Mouse (Mus musculus) right cerebral cortex, postnatal 25 days (tissue): ENCODE data around the gene Aspa.
A peak's percentile ranks its signal among the peaks of the same experiment; 100 is the strongest.
"Not testable (repeated sequence)": the region's sequence is repeated elsewhere in the genome, so short reads cannot be mapped to it uniquely, and the experiment has no call there.

Source experiments
- DNase-seq: peaks from one replicate; pipeline ENCODE4 v3.0.0; 2022

Gene Aspa

GRCm38 (mm10) chr11:73329442-73329841, at the start of gene Aspa, which contains the start of the genes Gm49340 and Spata22:
Gene Aspa (minus strand): TSS chr11:73329596.
Gene Gm49340 (plus strand): TSS chr11:73329741.
Gene Spata22 (plus strand): TSS chr11:73329741.
- DNase-seq: no peak

- no peak for DNase-seq
Observed at GRCm38 (mm10) chr11:73370946-73371345, 41.5 kb upstream of the Aspa start, which contains the start of gene Olfr376. Gene Olfr376 (plus strand): TSS chr11:73371246.

- no peak for DNase-seq
Observed at GRCm38 (mm10) chr11:73350483-73350882, 21.1 kb upstream of the Aspa start, which contains the start of gene Olfr20. Gene Olfr20 (plus strand): TSS chr11:73350783.

- no peak for DNase-seq
Observed at GRCm38 (mm10) chr11:73336919-73337318, 7.5 kb upstream of the Aspa start.

- DNase-seq: no peak
Observed at GRCm38 (mm10) chr11:73333357-73333756, 4.0 kb upstream of the Aspa start.

- DNase-seq: no peak
Observed at GRCm38 (mm10) chr11:73327361-73327760, 2.0 kb downstream of the Aspa start.

GRCm38 (mm10) chr11:73326485-73326886, 2.9 kb downstream of the Aspa start:
- DNase-seq: no peak

GRCm38 (mm10) chr11:73323906-73324830, 5.2 kb downstream of the Aspa start:
- DNase-seq: no peak

- DNase-seq: not testable (repeated sequence)
Observed at GRCm38 (mm10) chr11:73321064-73321463, 8.3 kb downstream of the Aspa start.

GRCm38 (mm10) chr11:73318581-73318980, 10.8 kb downstream of the Aspa start:
- not testable (repeated sequence) for DNase-seq

- DNase-seq: no peak
Observed at GRCm38 (mm10) chr11:73315961-73316360, 13.4 kb downstream of the Aspa start.

GRCm38 (mm10) chr11:73303123-73303522, 26.3 kb downstream of the Aspa start:
- DNase-seq: no peak

- no peak for DNase-seq
Observed at GRCm38 (mm10) chr11:73289621-73290020, 39.8 kb downstream of the Aspa start.

- no peak for DNase-seq
Observed at GRCm38 (mm10) chr11:73284351-73284750, 45.0 kb downstream of the Aspa start.

GRCm38 (mm10) chr11:73283926-73284325, 45.5 kb downstream of the Aspa start:
- no peak for DNase-seq

- DNase-seq: no peak
Observed at GRCm38 (mm10) chr11:73283369-73283768, 46.0 kb downstream of the Aspa start.

GRCm38 (mm10) chr11:73281528-73282027, 47.8 kb downstream of the Aspa start:
- peak; percentile 79 for DNase-seq

GRCm38 (mm10) chr11:73280710-73281109, 48.7 kb downstream of the Aspa start:
- DNase-seq: no peak

- no peak for DNase-seq
Observed at GRCm38 (mm10) chr11:73274821-73275220, 54.6 kb downstream of the Aspa start.

GRCm38 (mm10) chr11:73267267-73267666, 62.1 kb downstream of the Aspa start, which contains the start of gene Trpv3:
Gene Trpv3 (plus strand): TSS chr11:73267388.
- no peak for DNase-seq

GRCm38 (mm10) chr11:73261385-73261784, 68.0 kb downstream of the Aspa start:
- no peak for DNase-seq

- no peak for DNase-seq
Observed at GRCm38 (mm10) chr11:73260457-73260856, 68.9 kb downstream of the Aspa start.

- no peak for DNase-seq
Observed at GRCm38 (mm10) chr11:73258664-73259063, 70.7 kb downstream of the Aspa start.

- DNase-seq: no peak
Observed at GRCm38 (mm10) chr11:73257362-73257945, 71.9 kb downstream of the Aspa start.
